Mouse (Mus musculus) cerebellum, adult 2 months (tissue): ENCODE measurements around the gene Scyl2.

Experiments used
- CTCF ChIP-seq: fragments of 200-500 bp; IDR thresholded peaks from 2 replicates; pipeline ENCODE4 v1.5.1; 2011; ENCODE audit warnings: low read depth, mild to moderate bottlenecking, control low read depth, low read length, moderate library complexity, borderline replicate concordance; ENCODE audit not compliant: insufficient read depth
- POLR2A ChIP-seq: fragments of 200-500 bp; IDR thresholded peaks from 2 replicates; pipeline ENCODE4 v1.6.1; 2011; ENCODE audit warnings: low read length, control low read depth, borderline replicate concordance; ENCODE audit not compliant: insufficient read depth

DNA sequence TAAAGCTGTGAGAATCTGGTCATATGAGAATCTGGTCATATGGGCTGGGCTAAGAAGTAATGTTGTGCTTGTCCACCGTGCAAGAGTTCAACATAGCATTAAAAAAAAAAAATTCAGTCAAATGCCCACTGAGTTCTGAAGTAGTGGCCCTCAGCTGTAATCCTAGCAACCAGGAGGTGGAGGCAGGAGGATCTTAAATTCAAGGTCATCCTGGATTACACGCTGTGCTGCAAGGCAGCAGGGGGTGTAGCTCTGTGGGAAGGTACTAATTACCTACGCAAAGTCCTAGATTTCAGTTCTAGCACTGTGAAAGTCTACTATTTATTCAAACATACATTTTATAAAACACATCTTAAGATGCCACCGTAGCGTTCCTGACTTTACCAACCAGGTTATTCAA is 45.3 kb upstream of the Scyl2 start:
- TF ChIP-seq CTCF (no peak), POLR2A (no peak)
